In the genomic region with DNA sequence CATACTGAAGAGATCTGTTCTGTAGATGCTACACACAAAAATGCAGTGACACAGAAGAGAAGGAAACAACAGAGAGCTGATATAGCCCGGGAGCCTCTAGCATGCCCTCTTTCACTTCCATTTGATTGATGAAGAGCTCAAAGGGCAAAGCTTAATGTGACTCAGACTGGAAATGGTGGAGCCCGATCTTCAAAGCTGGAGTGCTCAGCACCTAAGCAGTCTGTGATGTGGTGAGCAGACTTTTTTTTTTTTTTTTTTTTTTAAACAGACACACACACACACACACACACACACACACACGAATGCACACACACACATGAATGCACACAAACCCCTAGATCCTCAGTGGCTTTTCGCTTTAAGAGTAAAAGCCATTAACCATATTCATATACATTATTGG, we compare ENCODE assay signal across 27 mouse cellular contexts.
DNase-seq lines count a peak whose midpoint lies in the region; ATAC-seq and TF ChIP-seq lines count a peak whose summit lies in the region.
"Had no signal": no experiment of that assay in that cellular context is flagged by ENCODE, and none has a peak within 500 bp of the region (broad histone marks: within the 10 kb centered on the region; RNA-seq: fewer than 3 reads in every experiment).

No protein-coding gene starts in this region.

- no peak overlapping the region for H3K27ac ChIP-seq in CH12.LX (ENCODE audit: insufficient read depth, low read depth)
- H3K27ac ChIP-seq in midbrain, postnatal 0 days (ENCODE audit: low read depth, low read length), result no peak overlapping the region
- H3K27ac ChIP-seq in midbrain, embryonic 16.5 days (ENCODE audit: low read length), result no peak overlapping the region
- H3K27ac ChIP-seq: limb, embryonic 10.5 days; limb, embryonic 15.5 days; liver, embryonic 13.5 days; midbrain, embryonic 13.5 days; neural tube, embryonic 12.5 days had no signal

- H3K4me1 ChIP-seq in CH12.LX (ENCODE audit: control insufficient read depth in 1 of 2, insufficient read depth in 2 of 2), result no peaks in the 10 kb centered on the region
- H3K4me1 ChIP-seq in midbrain, postnatal 0 days (ENCODE audit: insufficient read depth, low read length), result no peaks in the 10 kb centered on the region
- H3K4me1 ChIP-seq in midbrain, embryonic 16.5 days (ENCODE audit: control insufficient read depth, insufficient read depth, low read length), result no peaks in the 10 kb centered on the region
- H3K4me1 ChIP-seq: liver, embryonic 13.5 days; megakaryocyte, embryonic 14.5 days; midbrain, embryonic 13.5 days; neural tube, embryonic 12.5 days had no signal

- in situ Hi-C loops in CH12.LX (cut with MboI; ENCODE audit: low pct_ligation_motif_present, low pct_unique_long_range_greater_than_20kb, low sequenced_read_pairs), result no loop called here

- ATAC-seq in midbrain, postnatal 0 days (ENCODE audit: low FRiP score), result no peak
- ATAC-seq in midbrain, embryonic 16.5 days, result no peak
- ATAC-seq: forebrain, postnatal 0 days; hindbrain, embryonic 16.5 days; intestine, embryonic 16.5 days; lung, postnatal 0 days; midbrain, embryonic 13.5 days had no signal

- 77% methylated on average over 4 of the region's 4 CpGs for WGBS in midbrain, postnatal 0 days
- WGBS in midbrain, embryonic 16.5 days, result 74% methylated on average over 4 of the region's 4 CpGs

- no peak overlapping the region for H3K4me2 ChIP-seq in CH12.LX (ENCODE audit: insufficient read depth, low read depth, poor library complexity, severe bottlenecking)
- H3K4me2 ChIP-seq in midbrain, postnatal 0 days (ENCODE audit: low read depth, low read length, poor library complexity, severe bottlenecking), result no peak overlapping the region
- no peak overlapping the region for H3K4me2 ChIP-seq in midbrain, embryonic 16.5 days (ENCODE audit: low read length)
- H3K4me2 ChIP-seq: limb, embryonic 15.5 days; liver, embryonic 13.5 days; midbrain, embryonic 13.5 days; neural tube, embryonic 12.5 days had no signal

- H3K9me3 ChIP-seq in CH12.LX (replicated peaks; ENCODE audit: low read length), result no peaks in the 10 kb centered on the region
- H3K9me3 ChIP-seq in midbrain, postnatal 0 days (ENCODE audit: low read length), result no peaks in the 10 kb centered on the region
- H3K9me3 ChIP-seq in midbrain, embryonic 16.5 days (replicated peaks; ENCODE audit: control insufficient read depth, low read length, poor library complexity, severe bottlenecking), result no peaks in the 10 kb centered on the region
- H3K9me3 ChIP-seq: limb, embryonic 10.5 days; limb, embryonic 15.5 days; liver, embryonic 13.5 days; midbrain, embryonic 13.5 days; neural tube, embryonic 12.5 days had no signal

- no peaks in the 10 kb centered on the region for H3K79me2 ChIP-seq in CH12.LX (replicated peaks; ENCODE audit: control insufficient read depth, extremely low read depth, insufficient read depth, poor library complexity, severe bottlenecking)

- H3K27me3 ChIP-seq in CH12.LX (replicated peaks), result no peaks in the 10 kb centered on the region
- H3K27me3 ChIP-seq in midbrain, postnatal 0 days (ENCODE audit: insufficient read depth, low read length), result no peaks in the 10 kb centered on the region
- no peaks in the 10 kb centered on the region for H3K27me3 ChIP-seq in midbrain, embryonic 16.5 days (ENCODE audit: control insufficient read depth, insufficient read depth, low read depth, low read length)
- H3K27me3 ChIP-seq: limb, embryonic 15.5 days; liver, embryonic 13.5 days; megakaryocyte, embryonic 14.5 days; midbrain, embryonic 13.5 days; neural tube, embryonic 12.5 days had no signal

- no peak for TF ChIP-seq RAD21 in CH12.LX (IDR thresholded peaks at IDR 0.05; ENCODE audit: low read depth, low read length)

- DNase-seq in CD4-positive, CD25-positive, alpha-beta regulatory T cell, adult 2 months (ENCODE audit: low read depth, low spot score), result peak; percentile 74
- no peak for DNase-seq in CH12.LX (ENCODE audit: extremely low read depth)
- DNase-seq in mesoderm, embryonic 11.5 days (ENCODE audit: low read depth, low spot score), result peak; percentile 9
- peak; percentile 36 for DNase-seq in thymus, postnatal 14 days
- no peak for DNase-seq in cerebellum, adult 9-10 months
- no peak for DNase-seq in midbrain, postnatal 0 days (ENCODE audit: low spot score)
- DNase-seq in B cell, adult 2 months, result no peak
- DNase-seq: adrenal gland, adult 8-10 months; cerebellum, adult 11 months; cerebellum, adult 9-11 months; forebrain, postnatal 0 days; heart, postnatal 14 days; kidney, adult 8-10 months; kidney, postnatal 14 days; liver, embryonic 13.5 days; lung, adult 18-20 months; lung, postnatal 4 days had no signal

- no peak for TF ChIP-seq EP300 in CH12.LX (IDR thresholded peaks at IDR 0.05; ENCODE audit: low read length)

- TF ChIP-seq POLR2A in CH12.LX (IDR thresholded peaks at IDR 0.05; ENCODE audit: low read depth, low read length), result no peak

- no peak for TF ChIP-seq CTCF in CH12.LX (conservative IDR thresholded peaks at IDR 0.05 in 1 of 2, IDR thresholded peaks at IDR 0.05 in 1 of 2; ENCODE audit: low read depth in 2 of 2, low read length in 2 of 2)
- no peak for TF ChIP-seq CTCF in midbrain, postnatal 0 days (IDR thresholded peaks at IDR 0.05)

- no peak overlapping the region for H3K4me3 ChIP-seq in CH12.LX (replicated peaks in 1 of 3; ENCODE audit: low read depth in 2 of 3, low read length in 2 of 3, poor library complexity in 1 of 3)
- no peak overlapping the region for H3K4me3 ChIP-seq in midbrain, postnatal 0 days (ENCODE audit: low read depth, low read length)
- no peak overlapping the region for H3K4me3 ChIP-seq in midbrain, embryonic 16.5 days (ENCODE audit: low read depth, low read length)
- H3K4me3 ChIP-seq: erythroblast, embryonic 14.5 days; limb, embryonic 10.5 days; limb, embryonic 15.5 days; liver, embryonic 13.5 days; megakaryocyte, embryonic 14.5 days; midbrain, embryonic 13.5 days; neural tube, embryonic 12.5 days had no signal

- no peaks in the 10 kb centered on the region for H3K36me3 ChIP-seq in CH12.LX (replicated peaks in 1 of 2; ENCODE audit: control insufficient read depth in 1 of 2, insufficient read depth in 1 of 2, low read length in 1 of 2)
- H3K36me3 ChIP-seq in midbrain, postnatal 0 days (ENCODE audit: insufficient read depth, low read length), result no peaks in the 10 kb centered on the region
- H3K36me3 ChIP-seq in midbrain, embryonic 16.5 days (ENCODE audit: control insufficient read depth, insufficient read depth, low read length), result no peaks in the 10 kb centered on the region
- H3K36me3 ChIP-seq: limb, embryonic 10.5 days; limb, embryonic 15.5 days; liver, embryonic 13.5 days; midbrain, embryonic 13.5 days; neural tube, embryonic 12.5 days had no signal

- no peak overlapping the region for H3K9ac ChIP-seq in CH12.LX (ENCODE audit: insufficient read depth, low read depth)
- H3K9ac ChIP-seq in midbrain, postnatal 0 days (replicated peaks; ENCODE audit: low read length, poor library complexity, severe bottlenecking), result no peak overlapping the region
- H3K9ac ChIP-seq in midbrain, embryonic 16.5 days (ENCODE audit: low read depth, low read length), result no peak overlapping the region
- H3K9ac ChIP-seq: forebrain, postnatal 0 days; limb, embryonic 15.5 days; liver, embryonic 13.5 days; midbrain, embryonic 13.5 days; neural tube, embryonic 12.5 days had no signal

- dilution Hi-C loops in CH12.LX (cut with MboI; ENCODE audit: extremely low pct_ligation_motif_present, extremely low pct_unique_long_range_greater_than_20kb, low sequenced_read_pairs), result no loop called here

TF ChIP-seq in CH12.LX, 34 proteins besides CTCF, POLR2A, EP300 and RAD21:
- TF ChIP-seq USF1 (IDR thresholded peaks at IDR 0.05; ENCODE audit: low read depth, low read length) (no peak), ZNF384 (IDR thresholded peaks at IDR 0.05; ENCODE audit: low read depth, low read length) (peak; percentile 65)

Comparison
In these comparisons a context has a peak if more than half of its experiments do, and no peak if none do; other contexts are left out.
1. DNase-seq: peak in CD4-positive, CD25-positive, alpha-beta regulatory T cell, adult 2 months (single experiment), mesoderm, embryonic 11.5 days (single experiment) and thymus, postnatal 14 days (single experiment); none in CH12.LX (single experiment), cerebellum, adult 9-10 months (single experiment), midbrain, postnatal 0 days (single experiment) and B cell, adult 2 months (0 of 2).